Mouse (Mus musculus): ENCODE measurements around the gene Nod2.

DNA sequence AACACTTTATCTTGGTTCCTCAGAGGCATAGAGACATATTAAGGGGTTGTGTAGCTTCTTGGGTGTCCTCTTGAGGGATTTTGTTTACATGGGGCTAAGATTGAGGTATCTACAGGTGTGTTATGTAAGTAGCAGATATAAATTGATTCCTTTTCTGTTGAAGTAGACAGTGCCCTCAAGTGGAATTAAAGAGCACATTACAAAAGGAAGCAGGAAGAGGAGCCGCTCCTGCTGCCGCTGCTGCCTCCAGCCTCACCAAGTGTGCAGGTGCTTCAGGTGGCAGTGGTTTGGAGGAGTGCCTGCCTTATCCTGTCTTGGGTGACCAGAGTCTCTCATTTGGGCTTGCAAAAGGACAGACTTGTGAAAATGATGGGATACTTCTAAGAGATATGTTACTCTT, 54.5 kb downstream of the Nod2 start:
- peak; percentile 71 for TF ChIP-seq CTCF (IDR thresholded peaks at IDR 0.05)
- no peak for TF ChIP-seq POLR2A (IDR thresholded peaks at IDR 0.05; ENCODE audit: insufficient read depth, low read depth, low read length)
- no peak for TF ChIP-seq EP300 (IDR thresholded peaks at IDR 0.05; ENCODE audit: insufficient read depth, low read depth, low read length)

All from heart, adult 2 months (tissue).